Mouse (Mus musculus): Measurements from ENCODE around the gene Pak2.

Gene Pak2

GRCm38 (mm10) chr16:31996371-31996770, 82.8 kb downstream of the Pak2 start:
- no peak for DNase-seq (ENCODE audit: low spot score)

GRCm38 (mm10) chr16:31993946-31994345, 85.2 kb downstream of the Pak2 start:
- no peak for DNase-seq (ENCODE audit: low spot score)

GRCm38 (mm10) chr16:31993195-31993594, 85.9 kb downstream of the Pak2 start:
- DNase-seq (ENCODE audit: low spot score): no peak

GRCm38 (mm10) chr16:31992039-31992438, 87.1 kb downstream of the Pak2 start:
- DNase-seq (ENCODE audit: low spot score): no peak

GRCm38 (mm10) chr16:31980946-31981345, 98.2 kb downstream of the Pak2 start:
- DNase-seq (ENCODE audit: low spot score): no peak

GRCm38 (mm10) chr16:31979501-31979900, 99.6 kb downstream of the Pak2 start:
- no peak for DNase-seq (ENCODE audit: low spot score)

- no peak for DNase-seq (ENCODE audit: low spot score)
Observed at GRCm38 (mm10) chr16:31975258-31975657, 103.9 kb downstream of the Pak2 start.

All from lung, postnatal 25 days (tissue).